Mouse (Mus musculus) lung, postnatal 0 days (tissue): ENCODE measurements around the gene Shc4. TPM values are rescaled to one million over a fixed set of nuclear protein-coding genes. Genes with fewer than 3 reads are reported as not detected.
A peak's percentile ranks its signal among the peaks of the same experiment; 100 is the strongest.

Experiments
- ATAC-seq: fragments of 200-750 bp; cut with Nextera tagmentation; 2 replicates; pipeline ENCODE4 v1.8.0; 2017; ENCODE audit warnings: moderate library complexity
- DNase-seq: peaks from one replicate; pipeline ENCODE4 v3.0.0-alpha.2; 2016; ENCODE audit warnings: low spot score
- H3K27ac ChIP-seq: fragments of 300-500 bp; sonication (generic); 2 replicates; pipeline ENCODE4 v1.5.1; 2014; ENCODE audit warnings: antibody characterized with exemption, mild to moderate bottlenecking, low read length, mixed read lengths
- H3K27me3 ChIP-seq: fragments of 300-500 bp; sonication (generic); replicated peaks from 2 replicates; pipeline ENCODE4 v1.6.1; 2014; ENCODE audit warnings: low read length, mixed read lengths; ENCODE audit not compliant: insufficient read depth
- H3K36me3 ChIP-seq: fragments of 300-500 bp; sonication (generic); 2 replicates; pipeline ENCODE4 v1.6.1; 2014; ENCODE audit warnings: low read length, mixed read lengths; ENCODE audit not compliant: insufficient read depth
- H3K4me1 ChIP-seq: fragments of 300-500 bp; sonication (generic); 2 replicates; pipeline ENCODE4 v1.6.1; 2014; ENCODE audit warnings: antibody characterized with exemption, low read depth, low read length, mixed read lengths; ENCODE audit not compliant: insufficient read depth
- H3K4me2 ChIP-seq: fragments of 300-500 bp; sonication (generic); replicated peaks from 2 replicates; pipeline ENCODE4 v1.6.1; 2014; ENCODE audit warnings: low read depth, mild to moderate bottlenecking, low read length, moderate library complexity, mixed read lengths
- H3K4me3 ChIP-seq: fragments of 300-500 bp; sonication (generic); 2 replicates; pipeline ENCODE4 v1.5.1; 2014; ENCODE audit warnings: low read depth, low read length
- H3K9ac ChIP-seq: fragments of 300-500 bp; sonication (generic); replicated peaks from 2 replicates; pipeline ENCODE4 v1.6.1; 2014; ENCODE audit warnings: low read depth, mild to moderate bottlenecking
- H3K9me3 ChIP-seq: fragments of 300-500 bp; sonication (generic); 2 replicates; pipeline ENCODE4 v1.6.1; 2016; ENCODE audit warnings: low read length, mixed read lengths
- CTCF ChIP-seq: IDR thresholded peaks from 2 replicates; pipeline ENCODE4 v1.5.1; 2016; ENCODE audit warnings: antibody characterized with exemption, mild to moderate bottlenecking
- EP300 ChIP-seq: IDR thresholded peaks from 2 replicates; pipeline ENCODE4 v1.6.1; 2016; ENCODE audit warnings: antibody characterized with exemption, mild to moderate bottlenecking, control low read depth
- WGBS: fragments of 180-500 bp; shearing (Covaris S2); extraction: QIAGEN DNeasy Blood & Tissue Kit; methylation state at CpG from one replicate; pipeline ENCODE4 v1.1.7; 2014; 5-methylcytosine and 5-hydroxymethylcytosine counted together
- polyA plus RNA-seq: library from polyadenylated mRNA; unstranded; fragments of >200 nt; fragmentation: Nextera tagmentation; extraction: Ambion mirVana; gene quantifications from 2 replicates; pipeline ENCODE4 v1.2.1, GENCODE M21; 2015

Gene Shc4
- polyA plus RNA-seq, 1 experiment from 2014 or later = 0.72 TPM

GRCm38 (mm10) chr2:125628487-125628886, 95.5 kb downstream of the Shc4 start:
- ATAC-seq = no peak
- H3K4me2 ChIP-seq = no peak overlapping the region
- peaks cover 4% of the 10 kb centered on the region; the same call in 1 of the 2 replicates for H3K4me1 ChIP-seq
- H3K27me3 ChIP-seq = no peaks in the 10 kb centered on the region
- no peak overlapping the region for H3K4me3 ChIP-seq
- no peaks in the 10 kb centered on the region for H3K36me3 ChIP-seq
- TF ChIP-seq CTCF (no peak), EP300 (no peak)
- 33% methylated on average over 6 of the region's 6 CpGs for WGBS
- H3K27ac ChIP-seq = no peak overlapping the region
- H3K9ac ChIP-seq = no peak overlapping the region
- DNase-seq = no peak
- no peaks in the 10 kb centered on the region for H3K9me3 ChIP-seq

- Histone ChIP-seq H3K27me3 (no peaks in the 10 kb centered on the region), H3K4me1 (peaks cover 4% of the 10 kb centered on the region; the same call in 1 of the 2 replicates), H3K4me3 (no peak overlapping the region), H3K4me2 (no peak overlapping the region), H3K9me3 (no peaks in the 10 kb centered on the region), H3K36me3 (no peaks in the 10 kb centered on the region), H3K9ac (no peak overlapping the region), H3K27ac (no peak overlapping the region)
- WGBS = 86% methylated on average over 4 of the region's 4 CpGs
- TF ChIP-seq EP300 (no peak), CTCF (no peak)
- ATAC-seq (no peak), DNase-seq (no peak)
Measured at GRCm38 (mm10) chr2:125626536-125626935, 97.4 kb downstream of the Shc4 start.

DNA sequence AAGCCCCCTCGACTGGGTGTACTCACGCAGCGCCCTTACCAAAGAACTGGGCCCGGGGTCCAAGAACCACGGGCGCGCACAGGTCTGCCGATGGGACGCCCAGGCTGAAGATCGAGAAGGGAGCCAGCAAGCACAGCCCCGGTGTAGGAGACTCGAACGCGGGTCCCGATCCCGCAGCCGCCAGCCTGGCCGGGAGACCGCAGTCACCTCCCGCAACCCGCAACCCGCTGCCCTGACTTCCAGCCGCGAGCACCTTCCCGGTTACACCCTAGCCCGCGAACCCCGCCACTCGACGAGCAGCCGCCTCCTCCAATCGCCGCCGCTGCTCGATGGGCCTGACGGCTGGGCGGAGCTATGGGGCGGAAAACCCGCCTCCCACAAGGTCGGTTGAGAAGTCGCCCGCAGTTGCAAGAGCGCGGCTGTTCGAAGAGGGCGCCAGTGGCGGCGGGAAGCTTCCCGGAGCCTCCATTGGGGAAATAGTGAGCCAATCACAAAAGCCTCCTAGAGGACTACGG, 99.1 kb downstream of the Shc4 start, which contains the start of gene Cep152:
TSS of gene Cep152 (minus strand) at position 277 of the 515 bp plus-strand sequence.
- Histone ChIP-seq H3K4me1 (peaks cover 4% of the 10 kb centered on the region; the same call in 1 of the 2 replicates), H3K36me3 (no peaks in the 10 kb centered on the region), H3K9me3 (no peaks in the 10 kb centered on the region), H3K27me3 (no peaks in the 10 kb centered on the region), H3K4me3 (peak within 1 kb of the TSS; percentile 74), H3K9ac (peak within 1 kb of the TSS; percentile 66), H3K4me2 (peak within 1 kb of the TSS; percentile 81), H3K27ac (no peak within 1 kb of the TSS)
- WGBS = under 1% methylated on average over 50 of the region's 50 CpGs
- TF ChIP-seq CTCF (peak; percentile 70), EP300 (no peak)
- ATAC-seq = peak; percentile 99
- DNase-seq = peak; percentile 99

DNA sequence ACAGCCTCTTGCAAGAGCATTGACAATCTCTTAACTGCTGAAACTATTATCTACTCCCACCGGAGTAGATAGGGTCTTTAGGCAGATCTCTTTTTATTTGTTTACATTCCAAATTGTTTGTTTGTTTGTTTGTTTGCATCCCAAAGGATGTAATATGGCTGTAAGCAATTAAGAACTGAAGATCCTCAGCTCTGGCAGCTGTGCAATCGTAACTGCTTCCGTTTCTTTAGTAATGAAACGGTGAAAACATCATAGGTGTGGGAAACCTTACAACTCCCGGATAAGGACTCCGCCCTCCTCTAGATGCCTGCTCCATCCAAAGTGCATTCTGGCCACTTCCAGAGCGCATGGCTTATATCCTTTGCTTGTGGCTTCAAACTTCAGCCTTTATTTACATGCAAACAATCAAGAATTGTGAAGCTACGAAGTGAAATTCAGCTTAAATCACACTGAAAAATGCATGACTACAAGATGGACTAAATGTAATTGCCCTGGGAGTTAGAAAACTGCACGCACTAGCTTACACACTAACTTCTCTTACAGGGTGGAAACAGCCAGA, 99.7 kb downstream of the Shc4 start:
- peak overlapping the region; percentile 74 for H3K4me3 ChIP-seq
- H3K4me2 ChIP-seq = peak overlapping the region; percentile 81
- 3% methylated on average over 9 of the region's 9 CpGs for WGBS
- H3K4me1 ChIP-seq = peaks cover 4% of the 10 kb centered on the region; the same call in 1 of the 2 replicates
- H3K27me3 ChIP-seq = no peaks in the 10 kb centered on the region
- no peak overlapping the region for H3K27ac ChIP-seq
- H3K9me3 ChIP-seq = no peaks in the 10 kb centered on the region
- TF ChIP-seq CTCF (no peak), EP300 (no peak)
- DNase-seq (no peak), ATAC-seq (no peak)
- H3K36me3 ChIP-seq = no peaks in the 10 kb centered on the region
- H3K9ac ChIP-seq = peak overlapping the region; percentile 66

GRCm38 (mm10) chr2:125623211-125623610, 100.7 kb downstream of the Shc4 start:
- ATAC-seq = no peak
- Histone ChIP-seq H3K4me1 (peaks cover 4% of the 10 kb centered on the region; the same call in 1 of the 2 replicates), H3K36me3 (peaks cover 2% of the 10 kb centered on the region; the same call in 1 of the 2 replicates), H3K27ac (no peak overlapping the region), H3K4me3 (no peak overlapping the region), H3K27me3 (no peaks in the 10 kb centered on the region), H3K4me2 (no peak overlapping the region), H3K9ac (no peak overlapping the region), H3K9me3 (no peaks in the 10 kb centered on the region)
- DNase-seq = no peak
- WGBS = 87% methylated on average over 15 of the region's 15 CpGs
- TF ChIP-seq EP300 = no peak

DNA sequence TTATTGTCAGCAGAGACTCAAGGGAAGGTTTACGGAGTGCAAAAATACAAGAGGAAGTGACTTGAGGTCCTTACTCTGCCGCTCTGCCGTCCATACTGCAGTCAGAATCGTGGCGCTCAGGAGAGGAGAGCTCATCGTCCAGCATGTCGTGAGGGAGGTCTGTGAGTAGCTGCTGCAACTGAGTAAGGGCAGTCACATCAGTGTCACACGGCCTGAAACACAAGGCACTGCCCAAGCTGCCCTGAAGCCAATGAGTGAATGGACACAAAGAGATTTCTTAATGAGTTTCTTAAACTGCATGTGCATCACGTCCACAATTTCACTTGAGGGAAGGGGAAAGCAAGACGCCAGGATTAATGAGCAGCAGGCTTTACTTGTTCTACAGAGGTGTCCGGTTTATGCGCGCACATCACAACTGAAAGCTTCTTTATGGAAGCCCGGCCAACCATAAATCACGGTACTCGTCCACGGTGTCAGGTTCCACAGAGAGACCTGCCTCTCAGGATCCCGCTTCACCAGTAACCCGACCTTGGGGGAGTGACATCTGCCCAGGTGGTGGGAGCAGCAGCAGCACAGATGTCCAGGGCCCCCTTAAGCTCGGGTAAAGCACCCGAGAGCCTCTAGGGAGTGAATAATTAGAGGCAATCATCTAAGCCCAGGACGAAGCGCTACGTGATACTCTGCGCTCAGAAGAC, 103.6 kb downstream of the Shc4 start:
- H3K4me1 ChIP-seq = peaks cover 4% of the 10 kb centered on the region; the same call in 1 of the 2 replicates
- H3K9ac ChIP-seq = no peak overlapping the region
- DNase-seq (no peak), ATAC-seq (no peak)
- no peak overlapping the region for H3K4me3 ChIP-seq
- H3K9me3 ChIP-seq = no peaks in the 10 kb centered on the region
- H3K36me3 ChIP-seq = peaks cover 4% of the 10 kb centered on the region; the same call in 1 of the 2 replicates
- no peaks in the 10 kb centered on the region for H3K27me3 ChIP-seq
- TF ChIP-seq EP300 = no peak
- no peak for TF ChIP-seq CTCF
- 71% methylated on average over 25 of the region's 25 CpGs for WGBS
- H3K27ac ChIP-seq = no peak overlapping the region
- H3K4me2 ChIP-seq = no peak overlapping the region
